Mouse (Mus musculus): ENCODE measurements around the gene Mrgprx2.
"Not testable (repeated sequence)": the region's sequence is repeated elsewhere in the genome, so short reads cannot be mapped to it uniquely, and the experiment has no call there.

Gene Mrgprx2

GRCm38 (mm10) chr7:48499221-48499620, at the start of gene Mrgprx2:
TSS of gene Mrgprx2 (minus strand) at chr7:48499321.
- no peak for DNase-seq

DNA sequence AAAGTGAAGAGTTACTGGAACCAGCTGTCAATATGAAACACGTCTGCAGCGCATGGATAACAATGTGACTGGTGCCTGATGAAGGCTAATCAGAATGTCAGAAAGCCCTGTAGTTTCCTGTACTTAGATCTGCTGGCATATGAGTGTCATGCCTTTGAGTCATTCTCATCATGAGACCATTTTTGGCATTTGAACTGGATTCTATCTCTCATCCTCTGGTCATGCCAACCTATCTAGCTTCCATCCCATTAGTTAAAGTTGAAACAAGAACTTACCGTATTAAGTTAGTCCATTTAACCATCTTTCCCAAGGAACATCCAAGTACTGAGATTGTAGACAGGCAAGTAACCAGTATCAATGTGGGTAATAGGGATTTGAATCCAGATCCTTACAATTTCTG, 42.9 kb downstream of the Mrgprx2 start, which contains the start of gene Mrgprb1:
Gene Mrgprb1 (minus strand): TSS at position 101 of the 400 bp plus-strand sequence.
- DNase-seq, result no peak

GRCm38 (mm10) chr7:48436581-48436980, 62.5 kb downstream of the Mrgprx2 start:
- no peak for DNase-seq

DNA sequence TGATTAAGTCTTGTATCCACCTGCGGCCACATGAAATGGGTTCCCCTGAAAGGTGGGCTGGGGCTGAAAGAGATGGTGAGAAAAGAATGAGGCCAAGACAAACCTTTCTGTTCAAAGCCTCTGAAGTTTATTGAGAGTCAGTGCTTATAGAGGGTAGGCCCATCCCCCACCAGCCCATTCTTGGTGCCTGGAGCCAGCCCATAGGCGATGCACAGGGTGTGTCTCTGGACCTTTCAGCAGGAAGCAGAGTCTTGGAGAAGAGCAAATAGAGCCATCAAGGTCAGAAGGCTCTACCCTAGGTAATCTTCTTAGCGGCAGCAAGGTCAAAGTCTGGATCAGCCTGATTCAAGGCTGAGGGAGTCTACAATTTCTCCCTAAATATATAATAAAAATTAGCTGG, 63.2 kb downstream of the Mrgprx2 start:
- DNase-seq, result not testable (repeated sequence)

Measured in lung, postnatal 10 days (tissue).